Mouse (Mus musculus): ENCODE measurements around the gene Gfer.
A peak's percentile ranks its signal among the peaks of the same experiment; 100 is the strongest.

The Gfer gene

DNA sequence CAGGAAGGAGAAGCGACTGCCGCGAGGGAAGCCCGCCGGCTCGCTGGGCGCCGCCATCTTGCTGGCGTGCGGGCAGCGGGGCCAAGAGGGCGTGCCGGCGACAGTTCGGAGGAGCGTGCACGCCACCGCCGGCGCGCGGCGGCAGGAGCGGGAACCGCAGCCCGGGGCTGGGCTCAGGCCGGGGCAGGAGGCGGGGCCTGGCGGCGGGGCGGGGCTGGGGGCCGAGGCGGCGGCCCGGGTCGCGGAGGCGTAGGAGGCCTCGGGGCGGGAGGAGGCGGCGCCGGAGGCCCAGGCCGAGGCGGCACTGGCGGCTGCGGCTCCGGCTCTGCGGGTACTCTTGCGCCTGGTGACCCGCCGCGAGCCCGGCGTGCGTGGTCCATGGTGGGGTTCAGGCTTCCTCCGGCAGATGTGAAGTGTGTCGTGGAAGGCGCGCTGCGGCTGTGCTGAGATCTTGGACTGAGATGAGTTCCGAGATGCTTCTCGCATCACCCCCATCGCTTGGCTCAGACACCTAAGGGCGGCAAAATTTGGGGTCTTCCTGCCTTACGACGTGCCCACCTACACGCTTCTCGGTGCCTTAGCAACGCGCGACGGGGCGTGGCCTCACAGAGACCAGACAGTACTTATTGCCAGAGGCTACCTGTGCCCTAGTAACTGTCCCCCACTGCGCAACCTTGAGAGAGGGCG, at the start of gene Gfer, which contains the start of gene Noxo1:
TSS of gene Gfer (minus strand) at position 146 of the 687 bp plus-strand sequence.
TSS of gene Noxo1 (plus strand) at position 224 of the 687 bp plus-strand sequence.
- peak; percentile 81 to 85 for DNase-seq

DNA sequence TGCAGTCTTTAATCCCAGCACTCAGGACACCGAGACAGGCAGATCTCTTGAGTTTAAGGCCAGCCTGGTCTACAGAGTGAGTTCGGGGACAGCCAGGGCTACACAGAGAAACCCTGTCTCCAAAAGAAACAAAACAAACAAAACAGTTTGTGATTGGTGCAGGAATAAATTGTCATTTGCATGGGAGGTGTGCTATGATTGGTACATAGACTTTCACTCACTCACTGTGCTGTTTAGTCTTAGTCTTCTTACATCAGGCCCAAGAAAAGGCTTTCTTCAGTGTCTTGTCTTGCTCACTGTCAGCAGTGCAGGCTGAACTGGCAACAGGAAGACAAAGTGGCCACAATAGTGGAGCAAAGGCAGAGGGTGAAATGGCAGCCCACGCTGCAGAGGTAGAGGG, 48.4 kb upstream of the Gfer start:
- no peak for DNase-seq

DNA sequence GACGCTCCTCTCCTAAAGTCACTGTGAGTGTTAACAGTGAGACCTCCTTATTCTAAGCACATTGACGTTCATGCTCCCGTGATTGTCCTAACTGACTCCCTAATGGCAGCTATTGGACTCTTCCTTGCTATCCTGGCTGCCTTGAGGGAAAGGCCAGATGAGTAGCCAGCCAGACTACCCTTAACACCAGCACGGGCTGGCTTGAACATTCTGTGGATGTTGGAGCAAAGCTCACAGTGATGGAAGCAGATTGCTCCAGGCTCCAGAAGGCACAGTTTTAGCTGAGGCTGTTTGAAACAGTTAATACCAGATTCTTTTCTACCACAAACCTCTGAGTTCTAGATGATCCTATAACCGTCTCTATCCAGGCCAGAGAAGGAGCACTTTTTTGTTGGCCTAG, 47.9 kb upstream of the Gfer start:
- DNase-seq = no peak

DNA sequence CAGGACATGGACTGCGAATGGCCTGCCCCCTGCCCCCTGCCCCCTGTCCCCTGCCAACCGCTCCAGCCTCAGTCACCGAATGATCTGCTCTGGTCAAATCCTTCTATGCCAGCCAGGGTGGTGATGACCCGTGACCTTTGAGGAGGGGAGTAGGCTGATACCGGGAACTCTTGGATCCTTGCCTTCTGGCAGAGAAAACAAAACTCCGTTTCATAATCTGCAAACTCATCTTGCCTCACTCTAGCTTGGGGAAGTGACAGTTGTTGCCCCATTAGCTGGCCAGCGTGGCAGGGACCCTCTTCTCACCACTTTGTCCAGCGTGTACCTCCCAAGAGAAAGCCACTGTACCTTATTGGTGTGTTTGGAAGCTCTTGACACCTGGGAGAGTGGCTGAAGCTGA, 46.4 kb upstream of the Gfer start:
- DNase-seq = no peak

DNA sequence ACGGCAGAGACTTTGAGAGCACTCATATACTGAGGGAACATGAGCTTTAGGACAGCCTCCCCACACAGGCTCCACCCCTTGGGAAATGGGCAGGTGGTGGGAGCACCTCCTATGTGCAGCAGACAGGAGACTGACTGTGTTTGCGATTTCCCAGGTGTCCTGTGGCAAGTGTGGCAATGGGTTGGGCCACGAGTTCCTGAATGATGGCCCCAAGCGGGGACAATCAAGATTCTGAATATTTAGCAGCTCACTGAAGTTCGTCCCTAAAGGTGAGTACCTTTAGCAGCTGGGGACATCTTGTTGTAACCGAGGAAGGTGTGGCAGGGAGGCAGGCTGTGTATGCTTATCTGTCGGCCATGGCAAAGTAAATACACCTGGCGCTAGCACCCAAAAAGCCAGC, 44.0 kb upstream of the Gfer start:
- DNase-seq = no peak

DNA sequence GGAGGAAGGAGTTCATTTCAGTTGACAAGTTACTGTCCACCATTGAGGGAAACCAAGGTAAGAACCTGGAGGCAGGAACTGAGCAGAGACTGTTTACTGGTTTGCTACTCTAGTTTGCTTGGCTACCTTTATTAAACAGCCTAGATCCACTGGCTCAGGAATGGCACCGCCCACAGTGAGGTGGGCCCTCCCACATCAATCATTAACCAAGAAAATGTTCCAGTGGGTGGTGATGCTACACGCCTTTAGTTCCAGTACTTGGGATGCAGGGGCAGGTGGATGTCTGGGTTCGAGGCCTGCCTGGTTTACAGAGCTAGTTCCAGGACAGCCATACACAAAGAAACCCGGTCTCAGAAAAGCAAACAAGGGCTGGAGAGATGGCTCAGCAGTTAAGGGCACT, 42.3 kb upstream of the Gfer start:
- no peak for DNase-seq

DNA sequence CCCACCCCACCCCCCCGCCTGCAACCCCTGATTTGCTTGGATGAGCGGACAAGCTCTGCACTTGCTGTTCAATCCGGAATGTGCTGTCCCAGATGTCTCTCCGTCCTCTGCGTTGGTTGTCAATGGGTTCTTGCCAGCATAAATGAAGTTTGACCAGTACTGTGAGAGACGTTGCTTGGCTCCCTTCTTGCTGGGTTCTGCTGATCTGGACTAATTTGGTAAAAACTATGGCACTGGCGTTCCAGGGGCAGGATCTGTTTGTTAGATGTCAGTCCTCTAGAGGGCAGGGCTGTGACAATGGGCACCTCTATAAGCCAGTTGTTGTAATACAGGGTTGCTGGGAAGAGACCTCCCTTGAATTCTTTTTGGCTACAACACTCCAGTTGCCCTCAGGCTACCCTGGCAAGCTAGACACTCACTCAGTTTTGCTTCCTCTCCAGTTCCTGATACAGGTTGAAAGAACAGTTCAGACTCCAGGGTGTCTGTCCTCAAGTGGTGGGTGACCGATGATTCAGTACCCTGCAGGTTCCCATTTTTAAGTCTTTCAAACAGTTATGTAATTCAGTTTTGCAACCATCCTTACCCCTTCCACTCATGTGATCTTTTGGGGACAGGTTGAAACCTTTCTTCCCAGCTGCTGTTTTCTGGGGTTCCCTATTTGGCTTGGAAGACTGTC, 41.3 kb upstream of the Gfer start:
- no peak for DNase-seq

DNA sequence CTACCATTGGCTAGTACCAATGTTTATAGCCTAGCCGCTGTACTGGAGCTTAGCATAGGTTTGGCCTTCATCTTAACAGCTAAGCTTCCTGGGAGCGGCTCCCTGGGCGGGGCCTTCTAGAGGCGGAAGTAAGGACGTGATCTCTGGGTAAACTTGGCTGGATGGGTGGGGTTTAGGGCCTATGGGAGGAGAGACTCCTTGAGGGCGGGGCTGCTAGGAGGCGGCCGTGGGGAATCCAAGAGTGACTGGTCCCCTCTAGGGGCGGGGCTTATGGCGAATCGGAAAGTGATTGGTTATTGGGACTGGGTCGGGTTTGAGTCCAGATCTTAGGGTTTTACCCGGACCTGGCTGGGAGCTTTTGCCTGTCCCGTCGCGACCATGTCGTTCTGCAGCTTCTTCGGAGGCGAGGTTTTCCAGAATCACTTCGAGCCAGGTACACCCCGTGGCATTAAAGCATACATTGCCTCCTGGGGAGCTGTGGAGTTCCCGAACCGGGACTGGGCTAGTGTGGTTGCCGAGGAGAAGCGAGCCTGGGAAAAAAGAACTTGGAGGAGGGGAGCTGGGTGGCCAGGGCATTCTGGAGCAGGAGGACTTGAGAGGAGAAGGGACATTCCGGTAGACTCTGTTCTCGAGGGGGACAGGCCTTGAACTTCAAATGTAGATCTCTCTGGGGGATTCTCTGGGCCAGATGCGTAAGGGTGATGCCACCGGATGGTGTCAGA, 40.5 kb upstream of the Gfer start, which contains the start of gene Msrb1:
TSS of gene Msrb1 (plus strand) at position 313 of the 722 bp plus-strand sequence.
- DNase-seq = peak; percentile 90 to 93

DNA sequence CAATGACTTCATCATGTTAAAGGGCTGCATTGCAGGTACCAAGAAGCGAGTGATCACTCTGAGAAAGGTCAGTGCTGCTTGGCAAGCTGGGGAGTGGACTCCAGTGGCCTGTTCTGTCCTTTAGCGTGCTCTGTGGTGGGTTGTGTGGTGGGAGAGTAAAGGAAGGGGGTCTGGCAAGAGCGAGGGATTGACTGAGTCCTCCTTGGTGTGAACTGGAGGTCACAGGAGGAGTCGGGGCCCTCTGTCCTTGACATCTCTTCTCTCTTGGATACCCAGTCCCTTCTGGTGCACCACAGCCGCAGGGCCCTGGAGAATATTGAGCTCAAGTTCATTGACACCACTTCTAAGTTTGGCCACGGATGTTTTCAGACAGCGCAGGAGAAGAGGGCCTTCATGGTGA, 39.5 kb upstream of the Gfer start:
- no peak for DNase-seq

DNA sequence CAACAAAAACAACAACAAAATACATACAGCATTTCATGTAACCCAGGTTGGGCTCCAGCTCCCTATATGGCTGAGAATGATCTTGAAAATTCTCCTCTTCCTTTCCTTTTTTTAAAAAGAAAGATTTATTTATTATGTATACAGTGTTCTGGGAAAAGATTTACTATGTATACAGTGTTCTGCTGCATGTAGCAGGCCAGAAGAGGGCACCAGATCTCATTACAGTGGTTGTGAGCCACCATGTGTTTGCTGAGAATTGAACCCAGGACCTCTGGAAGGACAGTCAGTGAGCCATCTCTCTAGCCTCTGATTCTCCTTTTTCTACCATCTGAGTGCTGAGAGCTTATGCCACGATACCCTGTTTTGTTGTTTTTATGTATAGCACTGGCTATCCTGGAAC, 38.6 kb upstream of the Gfer start:
- no peak for DNase-seq

DNA sequence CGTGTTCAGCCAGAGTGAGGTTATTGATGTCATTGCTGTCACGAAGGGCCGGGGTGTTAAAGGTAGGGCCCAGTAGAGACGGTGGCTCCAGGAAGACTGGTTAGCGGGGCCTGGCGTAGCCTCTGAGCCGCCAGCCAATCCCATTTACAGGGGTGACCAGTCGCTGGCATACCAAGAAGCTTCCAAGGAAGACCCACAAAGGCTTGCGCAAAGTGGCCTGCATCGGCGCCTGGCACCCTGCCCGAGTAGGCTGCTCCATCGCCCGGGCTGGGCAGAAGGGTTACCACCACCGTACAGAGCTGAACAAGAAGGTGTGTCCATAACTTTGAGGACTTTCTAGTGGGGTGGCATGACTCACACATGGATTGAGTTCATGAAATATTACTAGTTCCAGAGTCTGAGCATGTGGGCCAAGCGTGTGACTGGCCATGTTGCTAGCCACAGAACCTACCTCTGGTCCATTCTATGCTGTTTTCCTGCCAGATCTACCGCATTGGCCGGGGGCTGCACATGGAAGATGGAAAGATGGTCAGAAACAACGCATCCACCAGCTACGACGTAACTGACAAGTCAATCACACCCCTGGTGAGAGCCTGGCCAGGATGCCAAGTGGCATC, 37.6 kb upstream of the Gfer start:
- no peak for DNase-seq

DNA sequence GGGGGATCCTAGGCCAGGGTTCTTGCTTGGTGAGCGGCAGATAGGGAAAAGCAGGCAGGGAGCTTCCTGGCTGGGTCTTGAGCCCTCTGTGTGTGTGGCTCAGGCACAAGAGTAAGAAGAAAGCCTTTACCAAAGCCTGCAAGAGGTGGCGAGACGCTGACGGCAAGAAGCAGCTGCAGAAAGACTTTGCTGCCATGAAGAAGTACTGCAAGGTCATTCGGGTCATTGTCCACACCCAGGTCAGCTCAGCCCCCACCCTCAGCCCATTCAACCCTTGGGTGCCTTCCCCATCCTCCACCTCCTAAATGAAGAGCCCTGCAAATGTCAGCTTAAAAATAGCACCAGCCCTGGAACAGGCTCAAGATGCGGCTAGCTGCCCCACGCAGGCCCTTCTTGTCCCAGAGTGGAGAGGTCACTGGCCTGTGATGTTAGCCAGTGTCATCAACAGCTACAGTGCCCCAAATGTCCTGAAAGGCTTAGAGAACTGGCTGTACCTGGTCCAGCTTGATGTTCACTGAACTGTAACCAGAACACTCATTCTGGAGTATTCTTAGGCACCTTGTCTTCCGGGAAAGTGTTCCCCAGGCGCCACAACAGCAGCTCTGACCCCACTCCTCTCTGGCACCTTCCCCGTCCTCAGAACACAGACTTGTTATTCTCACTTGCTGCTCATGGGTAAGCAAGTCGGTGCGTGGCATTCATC, 36.4 kb upstream of the Gfer start:
- DNase-seq = no peak

DNA sequence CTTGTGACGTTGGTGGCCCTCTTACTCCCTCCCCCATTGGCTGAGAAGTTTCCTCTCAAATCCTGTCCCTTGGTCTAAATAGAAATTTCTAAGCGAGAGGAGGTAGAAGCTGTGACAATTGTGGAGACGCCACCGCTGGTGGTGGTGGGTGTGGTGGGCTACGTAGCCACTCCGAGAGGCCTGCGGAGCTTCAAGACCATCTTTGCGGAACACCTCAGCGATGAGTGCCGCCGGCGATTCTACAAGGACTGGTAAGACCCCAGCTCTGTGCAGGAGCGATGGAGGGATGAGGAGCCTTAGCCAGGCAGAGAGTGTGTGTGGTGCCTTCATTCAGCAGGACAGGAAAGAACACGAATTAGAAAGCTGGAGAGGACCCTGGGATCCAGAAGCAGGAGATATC, 34.8 kb upstream of the Gfer start:
- no peak for DNase-seq

DNA sequence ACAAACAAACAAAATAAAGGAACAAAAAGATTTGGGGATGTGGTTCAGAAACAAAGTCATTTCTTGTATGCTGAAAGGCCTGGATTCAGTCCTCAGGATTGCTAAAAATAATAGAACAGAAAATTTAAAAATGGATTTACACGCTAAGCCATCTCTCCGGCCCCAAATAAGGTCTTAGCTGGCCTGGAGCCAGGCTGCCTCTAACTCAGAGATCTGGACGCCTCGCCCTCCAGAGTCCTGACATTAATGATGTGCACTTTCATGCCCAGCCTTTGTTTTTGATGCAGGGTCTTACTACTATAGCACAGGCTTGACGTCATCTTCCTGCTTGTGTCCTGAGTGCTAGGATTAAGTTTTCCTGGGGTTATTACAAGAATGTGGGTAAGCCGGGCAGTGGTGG, 33.1 kb upstream of the Gfer start:
- no peak for DNase-seq

DNA sequence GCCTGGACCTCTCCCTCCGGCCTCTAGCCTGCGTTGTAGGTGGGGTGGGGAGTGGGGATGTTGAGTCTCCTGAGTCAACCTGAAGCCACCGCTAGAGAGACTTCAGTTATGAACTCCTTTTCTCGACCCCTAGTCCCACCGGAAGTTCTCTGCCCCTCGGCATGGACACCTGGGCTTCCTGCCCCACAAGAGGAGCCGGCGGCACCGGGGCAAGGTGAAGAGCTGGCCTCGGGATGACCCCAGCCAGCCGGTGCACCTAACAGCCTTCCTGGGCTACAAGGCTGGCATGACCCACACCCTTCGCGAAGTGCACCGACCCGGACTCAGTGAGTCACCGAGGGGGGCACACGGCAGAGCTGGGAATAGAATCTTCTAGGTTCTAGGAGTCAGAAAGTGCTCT, 32.2 kb upstream of the Gfer start:
- no peak for DNase-seq

DNA sequence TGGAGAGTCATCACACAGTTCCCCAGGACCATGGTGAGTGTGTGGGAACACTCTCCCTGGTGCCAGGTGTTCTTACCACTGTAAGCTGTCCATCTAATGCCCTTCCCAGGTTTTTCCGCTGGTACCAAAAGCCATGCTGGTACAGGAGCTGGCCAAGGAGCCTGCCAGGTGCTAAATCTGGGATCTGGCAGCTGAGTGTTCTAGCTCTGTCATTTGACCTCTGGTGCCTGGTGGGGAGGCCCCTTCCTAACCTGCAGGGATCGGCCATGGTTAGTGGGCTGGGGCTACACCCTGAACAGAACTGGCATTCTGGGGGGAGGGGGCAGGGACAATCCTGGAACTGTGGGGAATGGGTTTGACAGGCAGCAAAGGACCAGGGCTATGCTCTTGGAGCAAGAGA, 31.7 kb upstream of the Gfer start, which contains the start of gene Rpl3l:
TSS of gene Rpl3l (plus strand) at position 203 of the 400 bp plus-strand sequence.
- no peak for DNase-seq

DNA sequence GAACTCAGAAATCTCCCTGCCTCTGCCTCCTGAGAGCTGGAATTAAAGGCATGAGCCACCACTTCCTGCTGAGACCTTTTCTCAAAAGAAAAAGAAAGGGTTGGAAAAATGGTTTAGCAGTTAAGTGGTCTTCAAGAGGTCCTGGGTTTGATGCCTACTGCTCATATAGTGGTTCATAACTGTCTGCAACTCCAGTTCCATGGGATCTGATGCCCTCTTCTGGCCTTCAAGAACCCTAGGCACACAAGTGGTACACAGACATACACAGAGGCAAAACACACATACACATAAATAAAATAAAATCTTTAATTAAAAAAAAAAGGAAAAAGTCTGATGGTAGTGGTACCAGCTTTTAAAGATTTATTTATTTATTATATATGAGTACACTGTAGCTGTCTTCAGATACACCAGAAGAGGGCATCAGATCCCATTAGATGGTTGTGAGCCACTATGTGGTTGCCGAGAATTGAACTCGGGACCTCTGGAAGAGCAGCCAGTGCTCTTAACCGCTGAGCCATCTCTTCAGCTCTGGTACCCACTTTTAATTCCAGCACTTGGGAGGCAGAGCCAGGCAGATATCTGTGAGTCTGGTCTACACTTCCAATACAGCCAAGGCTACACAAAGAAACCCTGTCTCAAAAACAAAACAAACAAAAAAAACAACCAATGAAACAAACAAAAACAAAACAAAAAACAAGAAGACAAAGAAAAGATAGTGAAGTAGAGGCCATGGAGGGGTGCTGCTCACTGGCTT, 29.9 kb upstream of the Gfer start:
- DNase-seq = no peak

DNA sequence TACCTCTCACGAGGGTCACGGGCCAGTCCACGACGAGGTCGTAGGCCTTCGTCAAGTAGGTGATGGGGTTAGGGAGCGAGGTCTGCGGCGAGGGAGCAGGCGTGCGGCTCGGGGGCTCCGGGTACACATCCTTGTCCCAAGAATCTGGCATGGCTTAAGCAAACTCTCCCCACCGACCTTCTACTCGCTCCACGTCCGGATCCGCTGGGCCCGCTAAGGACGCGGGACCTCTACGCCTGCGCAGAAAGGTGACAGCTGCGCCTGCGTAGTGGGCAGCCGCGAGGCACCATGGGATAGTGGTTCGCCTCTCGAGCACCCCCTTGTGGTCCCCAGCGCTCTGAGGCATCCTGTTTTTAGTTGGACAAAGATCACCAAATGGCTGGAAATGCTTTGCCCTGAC, 28.2 kb upstream of the Gfer start, which contains the start of gene Ndufb10:
TSS of gene Ndufb10 (minus strand) at position 295 of the 400 bp plus-strand sequence.
- DNase-seq = peak; percentile 89 to 98

DNA sequence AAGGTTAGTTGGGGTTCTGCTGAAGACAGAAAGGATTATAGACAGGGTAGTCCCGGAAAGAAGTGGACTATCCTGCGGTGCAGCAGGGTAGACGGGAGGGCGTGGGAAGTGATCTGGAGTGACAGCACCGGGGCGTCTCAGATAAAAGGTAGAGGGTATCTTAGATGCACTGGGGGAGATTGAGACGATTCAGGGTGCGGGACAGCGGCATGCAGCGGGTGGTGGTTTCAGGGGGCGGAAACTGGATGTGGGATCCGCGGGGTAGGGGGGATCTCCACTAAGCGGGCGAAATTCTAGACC, 27.9 kb upstream of the Gfer start:
- DNase-seq = no peak

DNA sequence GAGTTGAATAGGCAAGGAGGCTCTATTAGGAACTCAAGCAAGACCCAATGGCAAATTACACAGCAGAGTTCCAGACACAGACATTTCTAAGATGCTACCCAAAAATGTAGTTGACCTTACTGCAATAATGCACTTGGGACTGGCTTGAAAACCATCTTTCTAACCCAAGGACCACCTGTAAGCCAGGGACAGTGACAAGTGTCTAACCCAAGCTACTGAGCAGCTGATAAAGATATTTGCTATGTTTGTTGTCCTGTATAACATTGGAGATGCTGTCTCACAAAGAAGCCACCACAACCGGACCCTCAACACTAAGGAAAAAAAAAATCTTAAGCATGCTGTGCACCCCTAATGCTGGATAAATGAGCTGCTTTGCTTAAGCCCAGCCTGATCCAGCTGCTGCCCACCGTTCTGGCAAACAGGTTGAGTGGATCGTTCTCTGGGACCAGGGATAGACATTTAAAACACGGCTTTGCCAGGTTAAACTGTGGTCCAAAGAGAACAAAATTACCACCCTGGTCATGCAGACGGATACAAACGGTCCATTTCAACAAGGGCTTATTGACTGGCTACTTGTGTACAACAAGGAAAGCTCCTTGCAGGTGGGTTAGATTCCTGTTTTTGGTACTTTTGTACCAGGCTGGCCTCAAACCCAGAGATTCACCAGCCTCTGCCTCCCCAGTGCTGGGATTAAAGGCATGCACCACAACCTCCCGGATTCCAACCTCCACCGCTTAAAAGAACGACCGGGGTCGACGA, 27.3 kb upstream of the Gfer start:
- no peak for DNase-seq

DNA sequence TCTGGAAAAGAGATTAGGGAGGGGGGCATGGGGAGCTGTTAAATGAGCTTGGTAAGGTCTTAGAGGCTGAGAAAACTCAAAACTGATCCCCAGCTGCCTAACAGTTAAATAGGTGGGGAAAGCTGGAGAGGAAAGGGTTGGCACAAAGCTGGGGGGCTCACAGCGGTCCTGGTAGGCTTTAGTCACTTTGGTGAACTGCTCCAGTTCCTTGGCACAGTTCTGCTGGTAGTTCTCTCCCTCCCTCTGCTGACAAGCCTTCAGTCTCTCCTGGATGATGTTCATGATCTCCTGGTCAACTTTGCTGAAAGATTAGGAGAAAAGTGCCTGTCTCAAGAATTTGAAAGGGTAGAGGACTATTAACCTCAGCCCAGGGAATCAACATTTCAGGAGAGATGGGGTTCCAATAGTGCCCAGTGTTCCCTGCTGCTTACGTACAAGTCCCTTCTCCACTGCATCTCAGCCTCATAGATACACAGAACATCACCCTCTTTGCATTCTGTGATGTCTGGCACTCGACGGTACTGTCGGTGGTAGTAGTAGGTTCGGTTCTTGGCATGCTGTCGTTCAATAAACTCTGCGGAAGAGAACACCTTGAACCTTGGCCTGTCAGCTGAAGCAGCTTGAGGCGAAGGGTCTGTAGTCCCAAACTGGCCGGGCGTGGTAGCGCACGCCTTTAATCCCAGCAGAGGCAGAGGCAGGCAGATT, 26.4 kb upstream of the Gfer start:
- no peak for DNase-seq

All from spleen, adult 18-20 months (tissue).